Mouse (Mus musculus) natural killer cell, adult 2 months (primary cell): ENCODE results near the gene Mvb12b.

Source experiments
- DNase-seq, 2 experiments: peaks; one replicate each; pipeline ENCODE4 v3.0.0; 2022; ENCODE audit warnings: low spot score in 2 of 2

The Mvb12b gene

GRCm38 (mm10) chr2:33736722-33737121 lies 151.0 kb downstream of the Mvb12b start:
- peak; percentile 49 to 56 for DNase-seq

- DNase-seq = peak; percentile 53 to 63
Measured at GRCm38 (mm10) chr2:33734781-33735485, 152.8 kb downstream of the Mvb12b start.

- no peak for DNase-seq
Measured at GRCm38 (mm10) chr2:33729701-33730100, 158.0 kb downstream of the Mvb12b start.

GRCm38 (mm10) chr2:33727199-33727598 lies 160.5 kb downstream of the Mvb12b start:
- DNase-seq = no peak

GRCm38 (mm10) chr2:33720380-33720898 lies 167.3 kb downstream of the Mvb12b start:
- no peak for DNase-seq

GRCm38 (mm10) chr2:33719339-33720066 lies 168.2 kb downstream of the Mvb12b start:
- no peak for DNase-seq

GRCm38 (mm10) chr2:33718561-33718960 lies 169.2 kb downstream of the Mvb12b start:
- no peak for DNase-seq

- no peak for DNase-seq
Measured at GRCm38 (mm10) chr2:33717821-33718351, 169.9 kb downstream of the Mvb12b start.

GRCm38 (mm10) chr2:33717378-33717777 lies 170.4 kb downstream of the Mvb12b start:
- no peak for DNase-seq

- no peak for DNase-seq
Measured at GRCm38 (mm10) chr2:33716878-33717277, 170.9 kb downstream of the Mvb12b start.

- no peak for DNase-seq
Measured at GRCm38 (mm10) chr2:33714932-33715331, 172.8 kb downstream of the Mvb12b start.

GRCm38 (mm10) chr2:33713580-33714260 lies 174.0 kb downstream of the Mvb12b start:
- DNase-seq = no peak

- DNase-seq = no peak
Measured at GRCm38 (mm10) chr2:33712811-33713210, 174.9 kb downstream of the Mvb12b start.

- no peak for DNase-seq
Measured at GRCm38 (mm10) chr2:33708831-33709230, 178.9 kb downstream of the Mvb12b start.

- no peak for DNase-seq
Measured at GRCm38 (mm10) chr2:33708096-33708495, 179.7 kb downstream of the Mvb12b start.

- DNase-seq = no peak
Measured at GRCm38 (mm10) chr2:33706403-33706802, 181.3 kb downstream of the Mvb12b start.

GRCm38 (mm10) chr2:33705687-33706320 lies 181.9 kb downstream of the Mvb12b start:
- DNase-seq = no peak

GRCm38 (mm10) chr2:33703286-33703685 lies 184.5 kb downstream of the Mvb12b start:
- no peak for DNase-seq

GRCm38 (mm10) chr2:33702705-33703104 lies 185.0 kb downstream of the Mvb12b start:
- DNase-seq = no peak

GRCm38 (mm10) chr2:33701446-33701815 lies 186.3 kb downstream of the Mvb12b start:
- DNase-seq = no peak

GRCm38 (mm10) chr2:33700581-33701445 lies 186.9 kb downstream of the Mvb12b start:
- no peak for DNase-seq
